Mouse (Mus musculus) heart, postnatal 0 days (tissue): ENCODE measurements around the gene Gipc1.

Source experiments
- CTCF ChIP-seq: IDR thresholded peaks from 2 replicates; pipeline ENCODE4 v1.5.1; 2016; ENCODE audit warnings: antibody characterized with exemption, control low read depth, low read depth
- EP300 ChIP-seq: IDR thresholded peaks from 2 replicates; pipeline ENCODE4 v1.6.1; 2016; ENCODE audit warnings: antibody characterized with exemption, low read depth

DNA sequence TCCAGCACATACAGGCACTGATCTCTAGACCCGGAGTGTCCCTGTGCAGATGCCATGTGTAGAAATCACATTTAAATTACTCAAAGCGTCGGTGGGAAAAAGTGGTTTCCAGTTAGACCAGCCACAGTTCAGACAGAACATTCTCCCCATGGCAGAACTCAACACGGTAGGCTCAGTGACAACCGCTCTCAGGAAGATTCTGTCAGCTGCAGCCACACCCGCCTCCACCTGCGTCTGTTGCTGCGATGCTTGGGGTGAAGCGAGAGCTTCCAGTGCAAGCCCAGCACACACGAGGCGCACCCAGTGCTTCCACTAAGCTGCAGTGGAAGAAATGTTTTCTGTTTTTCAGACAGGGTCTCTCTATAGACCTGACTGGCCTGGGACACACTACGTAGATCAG, 27.4 kb downstream of the Gipc1 start:
- TF ChIP-seq CTCF, result no peak
- TF ChIP-seq EP300, result no peak
